Mouse (Mus musculus): ENCODE results near the gene Sprr2d. TPM values are rescaled to one million over a fixed set of nuclear protein-coding genes. Genes with fewer than 3 reads are reported as not detected.

Sprr2d gene
- not detected for total RNA-seq (2018; cell fraction: chromatin; rRNA removed)
- under 1 TPM in 1 of 26 experiments, not detected in 25; 0.27 TPM for total RNA-seq (2018; cell fraction: cytosol; rRNA removed)
- not detected for total RNA-seq (2018; cell fraction: nucleus; rRNA removed)
- not detected in 3 replicates for polyA plus RNA-seq (2018)

DNA sequence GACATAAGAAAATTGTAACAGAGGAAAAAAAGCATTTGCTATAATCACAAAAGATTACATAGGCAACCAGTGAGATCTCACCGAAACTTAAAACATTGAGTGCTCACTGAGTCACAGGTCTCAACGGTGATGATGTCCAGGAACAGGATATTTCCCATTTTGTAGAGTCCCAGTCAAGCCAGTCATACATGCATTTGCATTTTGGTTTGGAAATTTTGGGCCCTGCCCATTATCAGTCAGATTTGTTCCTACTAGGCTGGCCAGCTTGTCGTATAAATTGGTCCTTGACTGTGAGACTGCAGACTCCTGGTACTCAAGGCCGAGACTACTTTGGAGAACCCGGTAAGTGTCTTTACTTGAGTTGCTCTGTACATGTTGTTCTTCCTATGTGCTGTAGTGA, at the start of gene Sprr2d:
Sprr2d (plus strand) TSS at position 301 of the 400 bp plus-strand sequence.
- 93% methylated on average over 5 of the region's 5 CpGs for WGBS (ENCODE audit: missing documents)
- Histone ChIP-seq H3K4me3 (ENCODE audit: inconsistent target) (no peak within 1 kb of the TSS), H3K79me2 (ENCODE audit: inconsistent target) (no peaks in the 10 kb centered on the region), H3K36me3 (ENCODE audit: inconsistent target) (no peaks in the 10 kb centered on the region), H3K27ac (no peak within 1 kb of the TSS)

DNA sequence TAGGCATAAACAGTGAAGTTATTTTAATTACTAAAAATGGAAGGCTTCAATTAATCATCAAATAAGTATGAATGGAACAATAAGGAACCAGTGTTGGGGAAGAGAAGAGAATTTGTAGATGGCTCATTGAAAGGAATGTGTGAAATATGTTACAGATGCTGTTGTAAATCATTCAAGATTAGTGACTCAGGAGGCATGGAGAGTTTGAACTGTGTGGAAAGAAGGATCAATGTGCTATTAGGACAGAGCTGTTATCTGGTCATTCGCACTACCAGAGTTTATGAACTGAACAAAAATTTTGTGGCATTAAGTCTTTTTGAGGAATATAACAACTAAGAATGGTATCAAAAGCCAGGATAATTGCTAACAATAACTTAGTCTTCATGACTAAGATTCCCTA, 31.5 kb upstream of the Sprr2d start:
- no peak overlapping the region for H3K4me3 ChIP-seq (ENCODE audit: inconsistent target)
- H3K36me3 ChIP-seq (ENCODE audit: inconsistent target), result no peaks in the 10 kb centered on the region
- 88% methylated on average over 1 of the region's 1 CpGs for WGBS (ENCODE audit: missing documents)
- H3K79me2 ChIP-seq (ENCODE audit: inconsistent target), result no peaks in the 10 kb centered on the region
- H3K27ac ChIP-seq, result no peak overlapping the region

DNA sequence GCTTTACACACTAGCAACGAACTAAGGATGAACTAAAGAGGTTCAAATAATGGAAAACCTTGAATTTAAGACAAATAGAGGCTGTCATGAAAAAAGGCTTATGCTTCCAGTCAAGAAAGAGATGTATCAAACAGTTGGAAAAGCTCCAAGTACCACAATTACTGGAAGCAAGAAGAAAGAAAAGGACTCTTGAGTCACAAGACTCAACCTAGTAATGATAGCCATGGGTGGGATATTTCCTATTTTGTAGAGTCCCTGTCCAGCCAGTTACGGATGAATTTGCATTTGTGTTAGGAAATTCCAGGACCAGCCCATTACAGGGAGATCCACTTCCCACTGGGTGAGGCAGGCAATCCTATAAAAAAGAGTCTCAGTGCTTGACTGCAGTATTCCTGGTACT, 22.6 kb upstream of the Sprr2d start, which contains the start of gene Sprr2b:
Sprr2b (plus strand) TSS at position 301 of the 400 bp plus-strand sequence.
- no peak within 1 kb of the TSS for H3K27ac ChIP-seq
- H3K4me3 ChIP-seq (ENCODE audit: inconsistent target), result no peak within 1 kb of the TSS
- WGBS (ENCODE audit: missing documents), result 81% methylated on average over 2 of the region's 2 CpGs
- H3K79me2 ChIP-seq (ENCODE audit: inconsistent target), result no peaks in the 10 kb centered on the region
- no peaks in the 10 kb centered on the region for H3K36me3 ChIP-seq (ENCODE audit: inconsistent target)

DNA sequence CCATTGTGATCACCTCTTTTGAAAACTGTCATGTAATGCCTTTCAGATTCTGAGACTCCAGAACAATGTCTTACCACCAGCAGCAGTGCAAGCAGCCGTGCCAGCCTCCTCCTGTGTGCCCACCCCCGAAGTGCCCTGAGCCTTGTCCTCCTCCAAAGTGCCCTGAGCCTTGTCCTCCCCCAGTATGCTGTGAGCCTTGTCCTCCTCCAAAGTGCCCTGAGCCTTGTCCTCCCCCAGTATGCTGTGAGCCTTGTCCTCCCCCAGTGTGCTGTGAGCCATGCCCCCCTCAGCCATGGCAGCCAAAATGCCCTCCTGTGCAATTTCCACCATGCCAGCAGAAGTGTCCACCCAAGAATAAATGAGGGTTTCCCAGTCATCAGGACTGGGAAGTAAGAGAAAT, 21.6 kb upstream of the Sprr2d start:
- no peaks in the 10 kb centered on the region for H3K79me2 ChIP-seq (ENCODE audit: inconsistent target)
- WGBS (ENCODE audit: missing documents), result 82% methylated on average over 2 of the region's 2 CpGs
- no peak overlapping the region for H3K27ac ChIP-seq
- H3K36me3 ChIP-seq (ENCODE audit: inconsistent target), result no peaks in the 10 kb centered on the region
- no peak overlapping the region for H3K4me3 ChIP-seq (ENCODE audit: inconsistent target)

DNA sequence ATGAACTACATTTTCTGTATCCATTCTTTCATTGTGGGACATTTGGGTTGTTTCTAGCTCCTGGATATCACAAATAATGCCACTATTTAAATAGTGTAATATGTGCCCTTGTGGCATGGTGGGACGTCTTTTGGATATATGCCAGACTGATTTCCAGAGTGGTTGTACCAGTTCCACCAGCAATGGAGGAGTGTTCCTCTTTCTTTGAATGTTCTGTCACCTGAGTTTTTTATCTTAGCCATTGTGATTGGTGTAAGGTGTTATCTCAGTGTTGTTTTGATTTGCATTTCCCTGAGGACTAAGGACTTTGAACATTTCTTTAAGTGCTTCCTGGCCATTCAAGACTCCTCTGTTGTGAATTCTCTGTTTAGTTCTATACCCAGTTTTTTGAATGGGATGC, 2.7 kb upstream of the Sprr2d start:
- H3K79me2 ChIP-seq (ENCODE audit: inconsistent target), result no peaks in the 10 kb centered on the region
- H3K4me3 ChIP-seq (ENCODE audit: inconsistent target), result no peak overlapping the region
- no peaks in the 10 kb centered on the region for H3K36me3 ChIP-seq (ENCODE audit: inconsistent target)
- WGBS (ENCODE audit: missing documents), result 91% methylated on average over 1 of the region's 1 CpGs
- no peak overlapping the region for H3K27ac ChIP-seq

DNA sequence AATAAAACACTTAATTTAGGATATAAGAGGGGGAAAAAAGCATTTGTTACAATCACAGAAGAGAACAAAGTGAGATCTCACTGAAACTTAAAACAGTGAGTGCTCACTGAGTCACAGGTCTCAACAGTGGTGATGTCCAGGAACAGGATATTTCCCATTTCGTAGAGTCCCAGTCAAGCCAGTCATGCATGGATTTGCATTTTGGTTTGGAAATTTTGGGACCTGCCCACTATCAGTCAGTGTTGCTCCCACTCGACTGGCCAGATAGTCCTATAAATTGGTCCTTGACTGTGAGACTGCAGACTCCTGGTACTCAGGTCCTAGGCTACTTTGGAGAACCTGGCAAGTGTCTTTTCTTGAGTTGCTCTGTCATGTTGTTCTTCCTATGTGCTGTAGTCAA, 12.9 kb downstream of the Sprr2d start, which contains the start of gene Sprr2e:
Sprr2e (plus strand) TSS at position 301 of the 400 bp plus-strand sequence.
- Histone ChIP-seq H3K36me3 (ENCODE audit: inconsistent target) (no peaks in the 10 kb centered on the region), H3K79me2 (ENCODE audit: inconsistent target) (no peaks in the 10 kb centered on the region), H3K4me3 (ENCODE audit: inconsistent target) (no peak within 1 kb of the TSS), H3K27ac (no peak within 1 kb of the TSS)
- WGBS (ENCODE audit: missing documents), result 80% methylated on average over 2 of the region's 2 CpGs

DNA sequence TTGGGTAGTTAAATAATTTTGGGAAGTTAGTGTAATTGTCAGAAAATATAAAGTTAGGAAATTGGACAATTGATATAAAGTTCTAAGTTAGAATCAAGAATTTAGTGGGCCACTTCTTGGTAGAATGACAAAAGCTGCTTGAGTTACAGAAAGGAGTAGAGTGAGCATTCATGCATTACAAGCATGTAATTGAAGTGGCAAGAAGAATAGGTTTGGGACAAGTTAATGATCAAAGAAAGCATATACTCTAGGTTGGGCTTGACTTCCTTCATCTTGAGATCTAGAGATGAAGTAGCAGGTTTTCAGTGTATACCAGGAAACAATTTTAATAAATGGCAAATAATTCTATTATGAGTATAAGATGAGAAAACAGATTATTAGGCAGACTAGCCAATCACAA, 22.7 kb downstream of the Sprr2d start:
- no peaks in the 10 kb centered on the region for H3K36me3 ChIP-seq (ENCODE audit: inconsistent target)
- H3K4me3 ChIP-seq (ENCODE audit: inconsistent target), result no peak overlapping the region
- H3K27ac ChIP-seq, result no peak overlapping the region
- H3K79me2 ChIP-seq (ENCODE audit: inconsistent target), result no peaks in the 10 kb centered on the region

DNA sequence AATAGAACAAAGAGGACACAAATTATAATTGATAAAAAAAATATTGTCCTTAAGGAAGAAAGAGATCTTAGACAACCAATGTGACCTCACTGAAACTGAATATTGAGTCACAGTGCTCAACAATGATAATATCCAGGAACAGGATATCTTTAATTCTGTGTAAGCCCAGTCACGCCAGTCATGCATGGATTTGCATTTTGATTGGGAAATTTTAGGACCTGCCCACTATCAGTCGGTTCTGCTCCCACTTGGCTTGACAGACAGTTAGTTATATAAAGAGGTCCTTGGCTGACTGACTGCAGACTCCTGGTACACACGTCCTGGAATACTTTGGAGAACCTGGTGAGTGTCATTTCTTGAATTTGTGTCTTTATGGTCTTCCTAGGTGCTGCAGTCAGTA, 25.9 kb downstream of the Sprr2d start, which contains the start of gene Sprr2f:
Sprr2f (plus strand) TSS at position 301 of the 400 bp plus-strand sequence.
- Histone ChIP-seq H3K36me3 (ENCODE audit: inconsistent target) (no peaks in the 10 kb centered on the region), H3K27ac (no peak within 1 kb of the TSS), H3K79me2 (ENCODE audit: inconsistent target) (no peaks in the 10 kb centered on the region), H3K4me3 (ENCODE audit: inconsistent target) (no peak within 1 kb of the TSS)
- 81% methylated on average over 3 of the region's 3 CpGs for WGBS (ENCODE audit: missing documents)

DNA sequence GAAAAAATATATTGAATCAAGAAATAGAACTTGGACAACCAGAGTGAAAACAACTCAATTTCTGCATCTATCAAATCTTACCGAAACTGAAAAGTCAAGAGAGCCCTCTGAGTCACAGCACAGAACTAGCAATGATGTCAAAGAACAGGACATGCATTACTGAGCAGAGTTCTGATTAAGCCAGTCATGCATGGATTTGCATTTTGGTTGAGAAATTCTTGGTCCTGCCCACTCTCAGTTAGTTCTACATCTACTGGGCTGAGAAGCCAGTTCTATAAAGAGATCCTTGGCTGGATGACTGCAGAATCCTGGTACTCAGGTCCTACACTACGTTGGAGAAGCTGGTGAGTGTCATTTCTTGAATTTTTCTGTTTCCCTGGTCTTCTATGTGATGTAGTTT, 34.7 kb downstream of the Sprr2d start:
- 69% methylated on average over 2 of the region's 2 CpGs for WGBS (ENCODE audit: missing documents)
- no peaks in the 10 kb centered on the region for H3K36me3 ChIP-seq (ENCODE audit: inconsistent target)

DNA sequence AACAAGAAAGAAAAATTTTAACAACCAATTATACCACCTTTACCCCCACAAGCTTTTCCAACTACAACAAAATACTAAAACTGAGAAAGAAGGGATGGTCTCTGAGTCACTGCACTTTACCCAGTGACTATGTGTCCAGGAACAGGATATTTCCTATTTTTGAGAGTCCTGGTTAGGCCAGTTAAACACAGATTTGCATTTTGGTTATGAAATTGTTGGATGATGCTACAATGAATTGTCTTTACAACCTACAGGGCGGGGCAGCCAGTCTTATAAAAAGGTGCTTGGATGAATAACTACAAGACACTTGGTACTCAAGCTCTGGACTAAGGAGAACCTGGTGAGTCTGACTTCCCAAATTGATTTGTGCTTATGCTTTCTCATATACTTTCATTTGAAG, 46.4 kb downstream of the Sprr2d start, which contains the start of gene Sprr2h:
Sprr2h (plus strand) TSS at position 301 of the 400 bp plus-strand sequence.
- 60% methylated on average over 1 of the region's 1 CpGs for WGBS (ENCODE audit: missing documents)
- no peaks in the 10 kb centered on the region for H3K36me3 ChIP-seq (ENCODE audit: inconsistent target)
- H3K27ac ChIP-seq, result no peak within 1 kb of the TSS
- H3K79me2 ChIP-seq (ENCODE audit: inconsistent target), result no peaks in the 10 kb centered on the region
- no peak within 1 kb of the TSS for H3K4me3 ChIP-seq (ENCODE audit: inconsistent target)

More for the DNA sequence above, 34.7 kb downstream of the Sprr2d start:
- Histone ChIP-seq H3K4me3 (ENCODE audit: inconsistent target) (no peak overlapping the region), H3K79me2 (ENCODE audit: inconsistent target) (no peaks in the 10 kb centered on the region), H3K27ac (no peak overlapping the region)

Other genes with a start within 250 kb of the Sprr2d start
- not detected in 3 replicates for gene Prr9, start 215.2 kb upstream of the Sprr2d start, polyA plus RNA-seq (2018)
- not detected in 3 replicates for gene Lelp1, start 196.4 kb upstream of the Sprr2d start, polyA plus RNA-seq (2018)
- not detected in 3 replicates for gene Sprr2a1, start 123.3 kb upstream of the Sprr2d start, polyA plus RNA-seq (2018)
- gene Sprr2a2, start 123.2 kb upstream of the Sprr2d start, polyA plus RNA-seq (2018), result not detected in 3 replicates
- not detected in 3 replicates for gene Sprr2a3, start 53.7 kb upstream of the Sprr2d start, polyA plus RNA-seq (2018)
- not detected in 3 replicates for gene Sprr2b, start 22.5 kb upstream of the Sprr2d start, polyA plus RNA-seq (2018)
- not detected in 3 replicates for gene Sprr2e, start 13.0 kb downstream of the Sprr2d start, polyA plus RNA-seq (2018)
- not detected in 3 replicates for gene Sprr2f, start 26.0 kb downstream of the Sprr2d start, polyA plus RNA-seq (2018)
- not detected in 3 replicates for gene Sprr2h, start 46.5 kb downstream of the Sprr2d start, polyA plus RNA-seq (2018)
- not detected in 3 replicates for gene Sprr2i, start 68.9 kb downstream of the Sprr2d start, polyA plus RNA-seq (2018)
- not detected in 3 replicates for gene Sprr2j-ps, start 78.9 kb downstream of the Sprr2d start, polyA plus RNA-seq (2018)
- gene Gm9774, start 90.3 kb downstream of the Sprr2d start, polyA plus RNA-seq (2018), result 0.59 to 4.8 TPM (median 3.2 TPM) in 3 replicates
- not detected in 3 replicates for gene Sprr2k, start 93.4 kb downstream of the Sprr2d start, polyA plus RNA-seq (2018)
- gene Sprr1b, start 99.6 kb downstream of the Sprr2d start, polyA plus RNA-seq (2018), result not detected in 3 replicates
- not detected in 3 replicates for gene Sprr3, start 119.6 kb downstream of the Sprr2d start, polyA plus RNA-seq (2018)
- gene Sprr1a, start 146.8 kb downstream of the Sprr2d start, polyA plus RNA-seq (2018), result not detected in 3 replicates
- gene Sprr4, start 161.4 kb downstream of the Sprr2d start, polyA plus RNA-seq (2018), result not detected in 3 replicates
- not detected in 3 replicates for gene 2310046K23Rik, start 195.4 kb downstream of the Sprr2d start, polyA plus RNA-seq (2018)
- gene Ivl, start 234.6 kb downstream of the Sprr2d start, polyA plus RNA-seq (2018), result not detected in 3 replicates
- not detected in 3 replicates for gene Smcp, start 249.9 kb downstream of the Sprr2d start, polyA plus RNA-seq (2018)